Mouse (Mus musculus) liver, postnatal 0 days (tissue): ENCODE results near the gene Cpa5. TPM values are rescaled to one million over a fixed set of nuclear protein-coding genes. Genes with fewer than 3 reads are reported as not detected.

Experiments
- ATAC-seq: fragments of 200-750 bp; cut with Nextera tagmentation; 2 replicates; pipeline ENCODE4 v1.8.0; 2017; ENCODE audit warnings: mild to moderate bottlenecking, moderate library complexity
- DNase-seq: peaks from one replicate; pipeline ENCODE4 v3.0.0-alpha.2; 2016
- H3K27ac ChIP-seq: fragments of 300-500 bp; sonication (generic); 2 replicates; pipeline ENCODE4 v1.5.1; 2014; ENCODE audit warnings: antibody characterized with exemption, moderate library complexity, mild to moderate bottlenecking, low read depth
- H3K27me3 ChIP-seq: fragments of 300-500 bp; sonication (generic); 2 replicates; pipeline ENCODE4 v1.6.1; 2014; ENCODE audit warnings: low read length, control low read depth, mixed read lengths; ENCODE audit not compliant: insufficient read depth
- H3K36me3 ChIP-seq: fragments of 300-500 bp; sonication (generic); replicated peaks from 2 replicates; pipeline ENCODE4 v1.6.1; 2014; ENCODE audit warnings: mild to moderate bottlenecking, control low read depth, low read length, moderate library complexity, mixed read lengths; ENCODE audit not compliant: insufficient read depth
- H3K4me1 ChIP-seq: fragments of 300-500 bp; sonication (generic); 2 replicates; pipeline ENCODE4 v1.6.1; 2014; ENCODE audit warnings: antibody characterized with exemption, mild to moderate bottlenecking, control low read depth; ENCODE audit not compliant: insufficient read depth
- H3K4me2 ChIP-seq: fragments of 300-500 bp; sonication (generic); 2 replicates; pipeline ENCODE4 v1.6.1; 2014; ENCODE audit warnings: low read depth, mild to moderate bottlenecking, low read length, moderate library complexity, mixed read lengths
- H3K4me3 ChIP-seq: fragments of 300-500 bp; sonication (generic); 2 replicates; pipeline ENCODE4 v1.5.1; 2014; ENCODE audit warnings: low read depth, low read length
- H3K9ac ChIP-seq: fragments of 300-500 bp; sonication (generic); replicated peaks from 2 replicates; pipeline ENCODE4 v1.6.1; 2014; ENCODE audit warnings: mild to moderate bottlenecking, moderate library complexity
- H3K9me3 ChIP-seq: fragments of 300-500 bp; sonication (generic); 2 replicates; pipeline ENCODE4 v1.6.1; 2016; ENCODE audit warnings: mild to moderate bottlenecking, control low read depth, low read length, mixed read lengths
- CTCF ChIP-seq: sonication (generic); IDR thresholded peaks from 2 replicates; pipeline ENCODE4 v1.5.1; 2016; ENCODE audit warnings: antibody characterized with exemption, low read depth
- EP300 ChIP-seq: IDR thresholded peaks from 2 replicates; pipeline ENCODE4 v1.6.1; 2016; ENCODE audit warnings: antibody characterized with exemption, low read depth, mild to moderate bottlenecking
- WGBS: fragments of 180-500 bp; shearing (Covaris S2); extraction: QIAGEN DNeasy Blood & Tissue Kit; methylation state at CpG from one replicate; pipeline ENCODE4 v1.1.7; 2014; ENCODE audit not compliant: insufficient replicate concordance; 5-methylcytosine and 5-hydroxymethylcytosine counted together
- polyA plus RNA-seq: library from polyadenylated mRNA; unstranded; fragments of >200 nt; fragmentation: Nextera tagmentation; extraction: Ambion mirVana; gene quantifications from 2 replicates; pipeline ENCODE4 v1.2.1, GENCODE M21; 2015

The Cpa5 gene
- polyA plus RNA-seq, 1 experiment from 2014 or later: not detected

DNA sequence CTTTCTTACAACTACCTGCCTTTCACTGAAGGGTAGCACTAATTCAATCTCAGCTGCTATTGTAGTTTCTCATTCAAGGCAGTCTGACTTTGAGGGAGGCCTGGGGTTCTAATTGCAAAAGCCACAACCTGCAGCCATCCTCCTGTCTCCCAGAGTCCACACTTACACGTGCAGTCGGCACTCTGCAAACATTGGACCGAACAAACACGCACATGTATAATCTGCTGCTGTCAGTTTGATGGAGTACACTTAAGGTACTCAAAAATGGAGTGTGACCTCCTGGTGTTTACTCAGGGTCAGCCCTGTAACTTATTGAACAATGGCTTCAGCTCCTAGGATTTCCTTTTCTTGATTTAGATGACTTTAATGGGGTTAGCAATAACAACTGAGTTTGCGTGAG, 68.8 kb downstream of the Cpa5 start:
- WGBS: 51% methylated on average over 5 of the region's 5 CpGs
- H3K36me3 ChIP-seq: no peaks in the 10 kb centered on the region
- DNase-seq: no peak
- no peak overlapping the region for H3K27ac ChIP-seq
- no peaks in the 10 kb centered on the region for H3K27me3 ChIP-seq
- H3K4me1 ChIP-seq: peaks cover 8% of the 10 kb centered on the region
- no peak for TF ChIP-seq EP300
- TF ChIP-seq CTCF: no peak
- no peak overlapping the region for H3K9ac ChIP-seq
- no peak overlapping the region for H3K4me3 ChIP-seq
- no peaks in the 10 kb centered on the region for H3K9me3 ChIP-seq
- no peak for ATAC-seq
- H3K4me2 ChIP-seq: no peak overlapping the region

DNA sequence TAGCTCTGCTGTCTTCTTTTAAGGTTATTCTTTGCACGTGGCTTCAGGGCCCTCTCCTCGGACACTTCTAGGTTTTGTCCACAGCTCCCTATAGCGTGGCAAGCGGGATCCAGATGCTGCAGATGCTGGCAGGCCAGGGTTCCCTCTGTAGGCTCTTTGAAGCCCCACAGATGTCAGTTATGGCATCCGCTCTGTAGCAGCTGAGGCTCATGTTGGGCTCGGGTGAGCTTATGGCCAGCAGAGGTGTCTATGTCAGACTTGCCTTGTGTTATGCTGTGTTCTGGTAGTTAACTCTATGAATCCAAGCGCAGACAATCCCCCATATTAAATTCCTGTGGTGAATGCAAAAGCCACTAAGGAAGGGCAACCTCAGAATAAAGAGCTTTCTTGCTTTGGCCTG, 69.6 kb downstream of the Cpa5 start:
- no peak overlapping the region for H3K9ac ChIP-seq
- no peak overlapping the region for H3K4me3 ChIP-seq
- H3K27me3 ChIP-seq: no peaks in the 10 kb centered on the region
- no peaks in the 10 kb centered on the region for H3K36me3 ChIP-seq
- H3K9me3 ChIP-seq: no peaks in the 10 kb centered on the region
- 81% methylated on average over 7 of the region's 7 CpGs for WGBS
- TF ChIP-seq CTCF (no peak), EP300 (no peak)
- peaks cover 1% of the 10 kb centered on the region for H3K4me1 ChIP-seq
- no peak overlapping the region for H3K4me2 ChIP-seq
- H3K27ac ChIP-seq: no peak overlapping the region
- no peak for ATAC-seq
- no peak for DNase-seq

Other genes with a start within 250 kb of the Cpa5 start
- 12.5 and 14.4 TPM in 2 replicates for gene Zc3hc1, start 220.0 kb upstream of the Cpa5 start, polyA plus RNA-seq
- 6.4 and 6.9 TPM in 2 replicates for gene Klhdc10, start 209.1 kb upstream of the Cpa5 start, polyA plus RNA-seq
- 10.8 and 12.6 TPM in 2 replicates for gene Tmem209, start 101.2 kb upstream of the Cpa5 start, polyA plus RNA-seq
- gene Ssmem1, start 101.2 kb upstream of the Cpa5 start, polyA plus RNA-seq: not detected in 2 replicates
- gene Cpa2, start 69.4 kb upstream of the Cpa5 start, polyA plus RNA-seq: 0.63 and 2.1 TPM in 2 replicates
- 0.05 TPM in 1 of 2 replicates, not detected in the other for gene Cpa4, start 42.6 kb upstream of the Cpa5 start, polyA plus RNA-seq
- gene Cpa1, start 28.2 kb downstream of the Cpa5 start, polyA plus RNA-seq: 0.15 and 2.7 TPM in 2 replicates
- 2.8 TPM in 2 replicates for gene Cep41, start 82.7 kb downstream of the Cpa5 start, polyA plus RNA-seq
- 117 and 119 TPM in 2 replicates for gene Mest, start 112.5 kb downstream of the Cpa5 start, polyA plus RNA-seq